Mouse (Mus musculus): Measurements from ENCODE around the gene Prlhr. TPM values are rescaled to one million over a fixed set of nuclear protein-coding genes. Genes with fewer than 3 reads are reported as not detected.

Gene Prlhr
- not detected for polyA plus RNA-seq (2017; shearing (Covaris generic))

DNA sequence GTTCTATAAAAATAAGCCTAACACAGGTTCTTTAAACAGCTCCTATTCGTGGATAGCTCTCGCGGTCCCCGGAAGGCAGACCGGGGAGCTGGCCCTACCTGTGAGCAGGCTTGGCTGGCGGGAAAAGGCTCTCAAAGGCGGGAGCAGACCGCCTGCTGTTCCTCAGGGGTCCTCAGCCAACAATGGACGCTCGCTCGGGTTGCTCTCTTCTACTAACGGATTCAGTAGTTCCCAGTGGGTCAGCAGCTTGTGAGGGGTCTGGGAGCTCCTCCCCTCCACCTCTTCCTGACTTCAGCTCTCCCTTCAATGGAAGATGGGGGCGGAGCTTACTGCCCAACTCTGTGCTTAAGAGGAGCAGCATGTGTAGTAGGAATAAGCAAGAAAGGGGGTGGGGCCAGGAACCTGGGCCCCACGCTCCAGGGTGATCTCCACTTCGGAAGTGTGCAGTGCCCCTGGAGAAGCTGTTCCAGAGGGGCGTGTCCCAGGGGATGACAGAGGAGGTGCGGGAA is at the start of gene Prlhr:
Gene Prlhr, minus strand, starts transcription at position 51 of the 509 bp plus-strand sequence.
- no peak for ATAC-seq

DNA sequence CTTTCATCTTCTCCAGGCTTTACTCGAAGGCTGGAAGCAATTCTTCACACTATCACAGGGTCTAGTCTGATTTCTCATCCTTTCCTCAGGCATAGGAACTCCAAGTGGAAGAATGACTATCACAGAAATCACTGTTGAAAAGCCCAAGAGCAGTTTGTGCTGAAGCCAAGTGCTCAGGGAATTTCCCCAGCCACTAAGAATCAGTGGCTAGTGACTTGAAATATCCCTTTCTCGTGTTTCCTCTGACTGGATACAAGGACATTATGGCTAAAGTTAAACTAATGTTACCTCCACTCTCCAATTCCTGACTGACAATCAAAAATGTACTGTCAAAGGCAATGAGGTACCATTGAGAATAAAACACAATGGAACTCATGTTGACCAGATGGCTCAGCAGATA is 47.0 kb upstream of the Prlhr start:
- ATAC-seq = no peak

DNA sequence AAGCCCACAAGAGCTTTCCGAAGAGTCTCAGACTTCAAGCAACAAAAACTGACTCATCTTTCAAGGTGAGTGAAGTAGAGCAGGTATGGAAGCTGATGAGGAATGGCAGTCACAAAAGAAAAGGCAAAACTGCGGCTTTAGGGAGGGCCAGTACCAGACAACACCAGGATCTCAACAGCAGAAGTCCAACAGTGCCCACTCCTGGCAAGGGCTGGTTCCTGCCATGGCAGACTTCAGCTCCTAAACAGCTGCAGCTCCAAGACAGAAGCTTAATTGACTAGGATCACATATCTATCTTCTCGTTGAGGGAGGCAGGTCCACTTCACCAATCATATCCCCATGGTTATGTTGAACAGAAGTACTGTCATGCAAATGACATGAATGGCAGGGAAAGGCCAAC is 45.3 kb upstream of the Prlhr start:
- ATAC-seq = no peak

GRCm38 (mm10) chr19:60500209-60500608 is 32.1 kb upstream of the Prlhr start:
- no peak for ATAC-seq

DNA sequence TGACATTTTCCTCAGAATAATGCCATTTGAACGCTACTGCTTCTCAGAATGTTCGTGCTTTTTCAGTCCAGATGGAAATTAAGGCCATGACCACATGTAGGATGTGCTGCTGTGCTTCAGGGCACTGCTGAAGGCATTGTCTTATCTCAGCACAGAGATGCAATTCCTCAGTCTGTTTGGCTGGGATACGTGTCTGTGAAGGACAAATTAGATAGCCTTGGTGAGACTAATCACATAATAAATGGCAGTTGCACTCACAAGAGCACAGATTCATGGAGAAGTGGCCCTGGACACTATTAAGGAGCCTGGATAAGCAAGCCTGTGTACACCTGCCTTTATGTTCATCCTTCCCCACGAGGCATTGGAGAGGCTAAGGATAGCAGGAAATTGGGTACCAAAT is 29.1 kb upstream of the Prlhr start:
- no peak for ATAC-seq

DNA sequence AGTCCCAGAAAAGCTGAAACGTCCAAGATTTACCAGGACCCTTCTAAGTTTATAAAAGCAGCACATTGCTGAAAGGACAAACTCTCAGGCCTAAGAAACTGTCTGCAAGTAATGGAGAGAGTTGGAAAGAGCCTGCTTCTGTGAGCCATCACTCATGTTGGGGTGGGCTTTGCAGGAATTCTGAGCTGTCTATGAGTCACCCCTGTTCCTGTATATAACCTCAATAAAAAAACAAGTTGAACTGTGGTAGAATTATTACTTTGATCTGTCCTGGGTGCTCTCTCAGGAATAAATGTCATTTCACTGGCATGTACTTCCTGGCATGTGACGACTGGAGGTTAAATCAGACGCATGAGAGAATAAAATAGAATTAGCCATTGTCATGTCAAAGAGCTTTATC is 27.7 kb upstream of the Prlhr start:
- no peak for ATAC-seq

DNA sequence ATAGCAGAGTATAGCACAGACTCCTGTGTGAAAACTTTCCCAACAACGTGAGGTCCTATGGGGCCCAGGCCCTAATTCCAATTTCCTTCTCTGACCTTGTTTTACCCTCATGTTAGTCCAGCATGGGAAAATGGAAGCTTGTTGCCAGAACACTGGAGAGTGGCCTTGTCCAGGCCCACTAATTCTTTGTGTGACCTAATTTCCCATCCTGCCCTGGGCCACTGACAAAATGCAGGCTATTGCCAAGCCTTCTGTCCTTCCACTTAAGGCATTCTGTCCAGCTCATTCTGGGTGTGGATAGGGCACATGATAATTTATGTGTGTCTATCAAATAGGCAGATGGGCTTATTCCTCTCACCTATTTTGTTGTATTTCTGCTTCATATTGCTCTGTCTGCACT is 21.5 kb upstream of the Prlhr start:
- no peak for ATAC-seq

- no peak for ATAC-seq
Observed at GRCm38 (mm10) chr19:60485261-60485660, 17.2 kb upstream of the Prlhr start.

GRCm38 (mm10) chr19:60478859-60479258 is 10.8 kb upstream of the Prlhr start:
- no peak for ATAC-seq

DNA sequence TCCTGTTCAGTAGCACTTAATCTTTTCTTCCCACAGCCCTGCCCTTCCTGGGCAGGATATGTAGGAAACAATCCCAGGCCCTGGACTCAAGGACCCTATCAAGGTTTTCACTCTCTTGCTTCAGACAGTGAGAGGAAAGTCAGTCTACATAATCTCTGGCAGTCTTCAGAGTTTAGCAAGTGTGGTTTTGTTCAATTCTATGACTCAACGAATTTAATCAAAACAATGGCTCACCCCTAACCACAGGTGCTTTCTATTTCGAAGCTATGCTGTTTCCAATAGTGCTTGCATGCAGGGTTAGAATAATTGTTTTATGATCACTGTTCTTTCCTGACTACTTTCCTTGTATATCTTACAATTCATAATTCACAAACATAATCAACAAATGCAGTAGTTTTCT is 9.7 kb upstream of the Prlhr start:
- ATAC-seq = no peak

DNA sequence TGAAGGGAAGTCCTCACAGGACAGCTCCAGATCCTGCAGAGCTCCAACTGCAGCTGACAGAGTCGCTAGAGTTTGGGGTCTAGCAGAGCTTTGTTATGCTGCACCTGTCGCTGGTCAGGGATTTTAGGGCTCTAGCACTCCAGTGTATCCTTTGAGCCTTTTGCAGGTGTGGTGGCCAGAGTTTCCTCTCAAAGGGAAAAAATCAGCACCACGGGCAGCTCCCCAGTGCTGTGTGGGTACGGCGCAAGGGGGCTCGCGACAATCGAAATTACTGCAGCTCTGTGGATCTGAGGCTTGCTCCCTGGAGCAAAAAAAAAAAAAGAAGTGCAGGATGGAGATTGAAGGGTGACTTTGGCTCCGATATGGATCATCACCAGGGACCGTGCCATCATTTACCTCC is 742 bp upstream of the Prlhr start:
- ATAC-seq = no peak

- no peak for ATAC-seq
Observed at GRCm38 (mm10) chr19:60467588-60468007, 506 bp downstream of the Prlhr start.

DNA sequence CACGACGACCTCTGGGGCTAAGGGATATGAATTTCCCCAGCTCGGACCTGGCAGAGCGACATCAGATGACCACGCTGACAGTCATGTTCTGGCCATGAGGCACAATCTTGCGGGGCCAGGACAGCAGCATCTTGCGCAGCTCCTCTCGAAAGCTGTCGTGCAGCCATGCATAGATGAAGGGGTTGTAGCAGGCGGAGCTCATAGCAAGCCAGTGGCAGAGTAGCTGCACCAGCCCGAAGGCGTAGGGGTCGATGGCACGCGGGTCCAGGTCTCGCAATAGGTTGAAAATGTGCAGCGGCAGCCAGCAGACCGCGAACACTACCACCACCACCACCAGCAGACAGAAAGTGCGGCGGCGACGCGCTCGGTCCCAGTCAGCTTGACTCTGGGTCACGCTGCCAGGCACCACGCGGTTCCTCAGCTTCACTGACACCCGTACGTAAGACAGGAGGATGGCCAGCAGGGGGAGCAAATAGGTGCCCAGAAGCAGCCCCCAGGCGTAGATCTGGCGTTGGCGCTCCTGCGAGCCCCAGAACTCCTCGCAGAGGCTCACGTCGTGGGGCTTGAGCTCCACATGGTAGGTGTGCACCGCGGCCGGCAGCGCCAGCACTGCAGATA is 1.0 kb downstream of the Prlhr start:
- peak; percentile 43 for ATAC-seq

DNA sequence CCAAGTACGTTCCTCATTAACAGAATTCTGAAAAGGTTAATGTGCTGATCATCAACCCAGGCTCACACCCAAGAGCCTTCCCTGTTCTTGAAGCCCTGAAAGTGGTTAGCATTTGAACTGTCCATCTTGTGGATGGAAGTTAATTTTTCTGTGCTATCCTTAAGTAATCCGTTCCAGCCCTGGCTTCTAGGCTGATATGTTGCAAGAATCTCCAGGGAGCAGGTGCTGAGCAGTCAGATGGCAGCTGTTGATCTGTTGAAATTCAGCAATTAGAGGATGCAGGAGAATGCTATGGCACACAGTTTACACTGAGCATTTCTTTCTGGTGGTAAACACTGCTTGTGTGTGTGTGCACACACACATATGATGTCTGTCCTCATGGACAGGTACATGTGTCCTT is 2.4 kb downstream of the Prlhr start:
- no peak for ATAC-seq

DNA sequence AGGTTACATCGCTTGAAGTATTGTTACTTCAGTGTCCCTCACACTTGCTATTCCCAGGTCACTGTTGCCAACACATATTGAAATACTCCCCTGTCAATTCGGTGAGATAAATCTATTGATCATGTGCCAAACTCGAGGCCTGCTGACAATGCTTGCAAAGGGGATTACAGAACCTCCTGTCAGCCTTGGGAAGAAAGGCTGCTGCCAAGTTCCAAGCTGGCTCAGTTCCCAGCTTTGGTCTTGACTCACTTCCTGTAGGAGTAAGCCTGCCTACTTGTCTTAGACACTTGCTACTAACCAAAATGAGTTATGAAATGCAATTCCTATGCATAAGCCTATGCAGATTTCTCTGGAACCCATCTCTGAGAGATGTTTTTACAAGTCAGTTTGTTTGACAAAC is 4.2 kb downstream of the Prlhr start:
- no peak for ATAC-seq

- no peak for ATAC-seq
Observed at GRCm38 (mm10) chr19:60463440-60463839, 4.7 kb downstream of the Prlhr start.

GRCm38 (mm10) chr19:60461476-60461875 is 6.6 kb downstream of the Prlhr start:
- ATAC-seq = no peak

- ATAC-seq = no peak
Observed at GRCm38 (mm10) chr19:60459680-60460079, 8.4 kb downstream of the Prlhr start.

GRCm38 (mm10) chr19:60459071-60459470 is 9.0 kb downstream of the Prlhr start:
- ATAC-seq = no peak

- no peak for ATAC-seq
Observed at GRCm38 (mm10) chr19:60455791-60456190, 12.3 kb downstream of the Prlhr start.

DNA sequence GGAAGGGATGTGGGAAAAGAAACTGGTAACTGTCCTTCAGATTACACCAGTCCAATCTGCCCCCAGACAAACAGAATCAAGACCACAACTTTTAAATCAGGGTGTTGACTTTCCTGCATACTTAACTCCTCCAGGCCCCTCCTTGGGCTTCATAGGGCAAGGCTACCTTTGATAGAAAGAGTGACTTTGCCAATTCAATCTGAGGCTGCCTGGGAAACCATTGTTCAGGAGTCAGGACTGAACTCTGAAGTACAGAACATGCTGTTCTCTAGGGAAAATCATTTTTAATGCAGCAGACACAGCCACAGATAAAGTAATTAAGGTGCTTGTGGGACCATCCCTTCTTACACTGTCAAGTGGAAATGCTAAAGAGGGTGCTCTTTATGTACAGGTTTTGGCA is 27.6 kb downstream of the Prlhr start:
- no peak for ATAC-seq

GRCm38 (mm10) chr19:60440083-60440482 is 28.0 kb downstream of the Prlhr start:
- no peak for ATAC-seq

- ATAC-seq = no peak
Observed at GRCm38 (mm10) chr19:60437566-60438241, 30.4 kb downstream of the Prlhr start.

GRCm38 (mm10) chr19:60432347-60433129 is 35.6 kb downstream of the Prlhr start:
- ATAC-seq = no peak
